In the genomic region with DNA sequence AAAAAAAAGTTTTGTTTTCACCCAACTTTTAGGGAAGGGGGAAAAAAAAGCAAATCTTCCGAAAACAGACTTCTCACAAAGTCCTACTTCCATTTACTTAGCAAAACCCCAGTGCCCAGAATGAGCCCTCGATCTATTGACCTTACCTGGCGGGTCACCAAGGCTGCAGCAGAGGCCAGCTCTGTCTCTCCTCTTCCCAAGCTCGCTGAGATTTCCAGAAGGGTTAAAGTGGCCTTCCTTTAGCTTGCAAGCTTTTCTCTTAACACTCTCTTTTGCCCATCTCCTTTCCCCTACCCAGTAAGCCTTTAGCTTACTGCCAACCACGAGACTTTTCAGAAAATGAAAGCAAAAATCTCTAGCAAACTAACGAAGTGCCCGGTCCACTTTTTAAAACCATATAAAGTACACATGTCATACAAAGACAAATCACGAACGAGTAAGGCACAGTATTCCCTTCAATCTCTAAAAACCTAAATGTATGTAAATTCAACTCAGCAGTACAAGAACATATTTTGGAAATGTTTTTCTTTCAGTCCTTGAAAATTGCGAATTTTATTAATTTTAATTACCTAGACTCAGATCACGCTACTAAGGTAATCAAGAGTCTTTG, we compare ENCODE assay signal across 7 mouse cellular contexts. TPM values are rescaled to one million over a fixed set of nuclear protein-coding genes. Genes with fewer than 3 reads are reported as not detected.
DNase-seq lines count a peak whose midpoint lies in the region; ATAC-seq lines count a peak whose summit lies in the region.

No protein-coding gene starts in this region.

- WGBS in embryonic facial prominence, embryonic 14.5 days = 9% methylated on average over 11 of the region's 11 CpGs
- WGBS in midbrain, embryonic 10.5 days = 19% methylated on average over 11 of the region's 11 CpGs

- peak overlapping the region; percentile 88 for H3K9ac ChIP-seq in embryonic facial prominence, embryonic 14.5 days (ENCODE audit: low read depth, low read length)

- DNase-seq in urinary bladder, postnatal 25 days (ENCODE audit: low spot score) = peak; percentile 20
- no peak for DNase-seq in urinary bladder, postnatal 10 days (ENCODE audit: low spot score)
- DNase-seq in embryonic facial prominence, embryonic 14.5 days (ENCODE audit: low spot score) = no peak
- DNase-seq in kidney, adult 8-10 months = peak; percentile 41 to 53
- no peak for DNase-seq in midbrain, embryonic 10.5 days (ENCODE audit: low spot score)
- no peak for DNase-seq in spleen, postnatal 36 days (ENCODE audit: low spot score in 2 of 2)
- DNase-seq in left cerebral cortex, postnatal 4 days = no peak

- H3K4me2 ChIP-seq in embryonic facial prominence, embryonic 14.5 days (ENCODE audit: low read depth, low read length) = peak overlapping the region; percentile 83

- no peaks in the 10 kb centered on the region for H3K9me3 ChIP-seq in embryonic facial prominence, embryonic 14.5 days (ENCODE audit: control insufficient read depth, low read length)
- H3K9me3 ChIP-seq in midbrain, embryonic 10.5 days (replicated peaks) = no peaks in the 10 kb centered on the region

- no peak for ATAC-seq in embryonic facial prominence, embryonic 14.5 days (ENCODE audit: low read depth)

- peak overlapping the region; percentile 87 for H3K4me3 ChIP-seq in embryonic facial prominence, embryonic 14.5 days (ENCODE audit: low read depth, low read length)
- peak overlapping the region; percentile 87 for H3K4me3 ChIP-seq in midbrain, embryonic 10.5 days

- intact Hi-C loops in left cerebral cortex, postnatal 4 days (cut with DNase I) = no loop called here

- no peaks in the 10 kb centered on the region for H3K36me3 ChIP-seq in embryonic facial prominence, embryonic 14.5 days (ENCODE audit: control insufficient read depth, insufficient read depth, low read length)
- H3K36me3 ChIP-seq in midbrain, embryonic 10.5 days = peaks cover 8% of the 10 kb centered on the region; the same call in 1 of the 2 replicates

- peak overlapping the region; percentile 96 for H3K27ac ChIP-seq in embryonic facial prominence, embryonic 14.5 days (replicated peaks; ENCODE audit: low read depth, low read length)
- H3K27ac ChIP-seq in midbrain, embryonic 10.5 days (replicated peaks) = peak overlapping the region; percentile 95

- no peaks in the 10 kb centered on the region for H3K27me3 ChIP-seq in embryonic facial prominence, embryonic 14.5 days (replicated peaks; ENCODE audit: control insufficient read depth, insufficient read depth, low read length)
- H3K27me3 ChIP-seq in midbrain, embryonic 10.5 days (ENCODE audit: low read depth, poor library complexity, severe bottlenecking) = no peaks in the 10 kb centered on the region

- peaks cover 18% of the 10 kb centered on the region for H3K4me1 ChIP-seq in embryonic facial prominence, embryonic 14.5 days (ENCODE audit: control insufficient read depth, insufficient read depth, low read length)
- peaks cover 26% of the 10 kb centered on the region for H3K4me1 ChIP-seq in midbrain, embryonic 10.5 days

RNA-seq across cellular contexts. Expression of a gene that starts 1.3 kb away (rescaled TPM):
- polyA plus RNA-seq in embryonic facial prominence, embryonic 14.5 days (2014; fragmentation: Nextera tagmentation; extraction: Ambion mirVana) = 21.0 and 22.4 TPM in 2 replicates
- polyA plus RNA-seq in midbrain, embryonic 10.5 days (2016; fragmentation: Nextera tagmentation; extraction: Ambion mirVana) = 34.5 and 39.4 TPM in 2 replicates
- 10 to 100 TPM; 30.9 to 33.0 TPM for total RNA-seq in left cerebral cortex, postnatal 4 days (2021)

RNA-seq across cellular contexts. Expression of a gene that starts 7.5 kb away (rescaled TPM):
- 33.4 and 33.7 TPM in 2 replicates for polyA plus RNA-seq in embryonic facial prominence, embryonic 14.5 days (2014; fragmentation: Nextera tagmentation; extraction: Ambion mirVana)
- 53.4 and 58.0 TPM in 2 replicates for polyA plus RNA-seq in midbrain, embryonic 10.5 days (2016; fragmentation: Nextera tagmentation; extraction: Ambion mirVana)
- 10 to 100 TPM; 21.0 to 22.6 TPM for total RNA-seq in left cerebral cortex, postnatal 4 days (2021)

RNA-seq across cellular contexts. Expression of a gene that starts 29.7 kb away (rescaled TPM):
- polyA plus RNA-seq in embryonic facial prominence, embryonic 14.5 days (2014; fragmentation: Nextera tagmentation; extraction: Ambion mirVana) = 40.7 and 48.6 TPM in 2 replicates
- polyA plus RNA-seq in midbrain, embryonic 10.5 days (2016; fragmentation: Nextera tagmentation; extraction: Ambion mirVana) = 52.9 and 68.7 TPM in 2 replicates
- 10 to 100 TPM in 1 of 2 experiments, 1 to 10 TPM in 1; 9.8 to 12.0 TPM for total RNA-seq in left cerebral cortex, postnatal 4 days (2021)

Comparison
In these comparisons a context has a peak if more than half of its experiments do, and no peak if none do; other contexts are left out.
1. DNase-seq: peak in urinary bladder, postnatal 25 days (single experiment) and kidney, adult 8-10 months (2 of 2); none in urinary bladder, postnatal 10 days (single experiment), embryonic facial prominence, embryonic 14.5 days (single experiment), midbrain, embryonic 10.5 days (single experiment), spleen, postnatal 36 days (0 of 2) and left cerebral cortex, postnatal 4 days (single experiment).